Mouse (Mus musculus) C2C12 (cell line): Measurements from ENCODE around the gene Olfr1417. TPM values are rescaled to one million over a fixed set of nuclear protein-coding genes. Genes with fewer than 3 reads are reported as not detected.

ENCODE experiments used
- H3K27me3 ChIP-seq: one replicate; pipeline ENCODE4 v1.6.1; 2011; ENCODE audit not compliant: control insufficient read depth, insufficient read depth, insufficient read length
- H3K36me3 ChIP-seq: one replicate; pipeline ENCODE4 v1.6.1; 2011; ENCODE audit not compliant: control insufficient read depth, insufficient read depth
- H3K4me3 ChIP-seq: one replicate; pipeline ENCODE4 v1.5.1; 2011; ENCODE audit warnings: mild to moderate bottlenecking, control low read depth; ENCODE audit not compliant: poor library complexity, insufficient read depth, severe bottlenecking
- H3K79me2 ChIP-seq: one replicate; pipeline ENCODE4 v1.6.1; 2011; ENCODE audit not compliant: control insufficient read depth, insufficient read depth
- H3K79me3 ChIP-seq: one replicate; pipeline ENCODE4 v1.6.1; 2011; ENCODE audit warnings: low read depth, control low read depth
- H3ac ChIP-seq: one replicate; pipeline ENCODE3; 2011; ENCODE audit warnings: low read depth; ENCODE audit not compliant: control insufficient read depth, insufficient read length
- CEBPB ChIP-seq: IDR thresholded peaks from one replicate; pipeline ENCODE4 v1.6.1; 2011; ENCODE audit warnings: low read depth, mild to moderate bottlenecking, control low read depth, moderate library complexity
- CTCF ChIP-seq: IDR thresholded peaks from one replicate; pipeline ENCODE4 v1.5.1; 2011; ENCODE audit not compliant: control insufficient read depth, insufficient read depth, insufficient read length
- FOSL1 ChIP-seq: IDR thresholded peaks from one replicate; pipeline ENCODE4 v1.8.0; 2011; ENCODE audit warnings: mild to moderate bottlenecking, low read length; ENCODE audit not compliant: poor library complexity, insufficient read depth, severe bottlenecking
- MAX ChIP-seq: IDR thresholded peaks from one replicate; pipeline ENCODE4 v1.6.1; 2011; ENCODE audit warnings: mild to moderate bottlenecking, control low read depth
- MYOD1 ChIP-seq: IDR thresholded peaks from one replicate; pipeline ENCODE4 v1.6.1; 2011; ENCODE audit warnings: low read depth; ENCODE audit not compliant: control insufficient read depth, insufficient read length
- MYOG ChIP-seq: IDR thresholded peaks from one replicate; pipeline ENCODE4 v1.6.1; 2011; ENCODE audit not compliant: control insufficient read depth, insufficient read length; ENCODE audit errors: extremely low read depth
- USF1 ChIP-seq: IDR thresholded peaks from one replicate; pipeline ENCODE4 v1.6.1; 2011; ENCODE audit warnings: low read depth, mild to moderate bottlenecking, control low read depth, moderate library complexity
- polyA plus RNA-seq: library from polyadenylated mRNA; unstranded; fragments of >200 nt; fragmentation: generic; extraction: Trizol; gene quantifications from one replicate; pipeline ENCODE4 v1.2.1, GENCODE M21; 2012; ENCODE audit warnings: missing spikeins

Olfr1417 gene
- polyA plus RNA-seq, 1 experiment = not detected

DNA sequence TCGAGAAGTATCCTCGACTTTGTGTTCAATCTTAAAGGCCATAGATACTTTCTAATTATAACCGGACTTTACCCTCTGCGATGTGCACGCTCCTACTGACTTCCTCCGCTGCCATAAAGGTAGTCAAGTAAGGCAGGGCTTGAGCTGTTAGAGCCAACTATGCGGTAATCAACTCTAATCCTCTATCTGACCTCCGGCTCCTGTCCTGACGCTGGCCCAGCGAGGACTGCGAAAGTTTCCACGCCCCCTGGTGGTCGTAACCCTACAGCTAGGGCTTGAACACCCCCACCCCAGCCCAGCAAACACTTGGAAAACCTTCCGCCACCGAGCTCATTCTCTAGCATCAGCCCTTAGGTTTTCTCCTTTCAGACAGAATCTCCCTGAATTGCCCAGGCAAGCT is 19.2 kb downstream of the Olfr1417 start:
- Histone ChIP-seq H3K27me3 (no peaks in the 10 kb centered on the region), H3ac (no peak overlapping the region), H3K4me3 (peak overlapping the region; percentile 45), H3K36me3 (no peaks in the 10 kb centered on the region), H3K79me2 (no peaks in the 10 kb centered on the region), H3K79me3 (no peaks in the 10 kb centered on the region)
- TF ChIP-seq CTCF (peak; percentile 35), MAX (no peak)

GRCm38 (mm10) chr19:11819143-11819700 is 19.8 kb downstream of the Olfr1417 start, which contains the start of gene Stx3:
Gene Stx3 (minus strand): TSS chr19:11819403.
- H3K27me3 ChIP-seq = no peaks in the 10 kb centered on the region
- no peak for TF ChIP-seq MAX
- no peak for TF ChIP-seq MYOG
- no peak for TF ChIP-seq FOSL1
- no peak for TF ChIP-seq MYOD1
- TF ChIP-seq USF1 = no peak
- TF ChIP-seq CEBPB = no peak
- no peak for TF ChIP-seq CTCF
- H3K79me2 ChIP-seq = no peaks in the 10 kb centered on the region
- H3ac ChIP-seq = peak within 1 kb of the TSS; percentile 77
- H3K79me3 ChIP-seq = no peaks in the 10 kb centered on the region
- H3K36me3 ChIP-seq = no peaks in the 10 kb centered on the region
- H3K4me3 ChIP-seq = peak within 1 kb of the TSS; percentile 45

- TF ChIP-seq USF1 (peak; percentile 73), MYOD1 (no peak)
- H3K79me2 ChIP-seq = no peaks in the 10 kb centered on the region
- no peaks in the 10 kb centered on the region for H3K27me3 ChIP-seq
- H3ac ChIP-seq = peak overlapping the region; percentile 77
- no peaks in the 10 kb centered on the region for H3K79me3 ChIP-seq
- H3K4me3 ChIP-seq = peak overlapping the region; percentile 45
- H3K36me3 ChIP-seq = no peaks in the 10 kb centered on the region
Observed at GRCm38 (mm10) chr19:11818199-11819142, 20.5 kb downstream of the Olfr1417 start.

- no peak overlapping the region for H3ac ChIP-seq
Observed at GRCm38 (mm10) chr19:11817586-11817985, 21.4 kb downstream of the Olfr1417 start.

GRCm38 (mm10) chr19:11816706-11817105 is 22.3 kb downstream of the Olfr1417 start:
- H3K36me3 ChIP-seq = no peaks in the 10 kb centered on the region
- no peak overlapping the region for H3K4me3 ChIP-seq
- no peaks in the 10 kb centered on the region for H3K79me2 ChIP-seq
- no peaks in the 10 kb centered on the region for H3K79me3 ChIP-seq
- TF ChIP-seq MYOG (no peak), FOSL1 (no peak), CEBPB (no peak), USF1 (no peak), MYOD1 (no peak), MAX (no peak), CTCF (no peak)
- no peak overlapping the region for H3ac ChIP-seq
- H3K27me3 ChIP-seq = no peaks in the 10 kb centered on the region

More at GRCm38 (mm10) chr19:11817586-11817985, 21.4 kb downstream of the Olfr1417 start:
- Histone ChIP-seq H3K36me3 (no peaks in the 10 kb centered on the region), H3K79me3 (no peaks in the 10 kb centered on the region), H3K4me3 (peak overlapping the region; percentile 45), H3K27me3 (no peaks in the 10 kb centered on the region), H3K79me2 (no peaks in the 10 kb centered on the region)
- TF ChIP-seq CTCF (no peak), CEBPB (no peak), MYOG (no peak), USF1 (no peak), MAX (no peak), FOSL1 (no peak), MYOD1 (no peak)
